Mouse (Mus musculus) lung, adult 2 months (tissue): ENCODE measurements around the gene Gm20388.

Source experiments
- CTCF ChIP-seq: fragments of 200-500 bp; IDR thresholded peaks from 2 replicates; pipeline ENCODE4 v1.5.1; 2011; ENCODE audit warnings: mild to moderate bottlenecking, low read length, control low read depth; ENCODE audit not compliant: insufficient read depth
- POLR2A ChIP-seq: fragments of 200-500 bp; IDR thresholded peaks from 2 replicates; pipeline ENCODE4 v1.6.1; 2011; ENCODE audit warnings: low read depth, mild to moderate bottlenecking, control low read depth, low read length, borderline replicate concordance; ENCODE audit errors: extremely low read depth

DNA sequence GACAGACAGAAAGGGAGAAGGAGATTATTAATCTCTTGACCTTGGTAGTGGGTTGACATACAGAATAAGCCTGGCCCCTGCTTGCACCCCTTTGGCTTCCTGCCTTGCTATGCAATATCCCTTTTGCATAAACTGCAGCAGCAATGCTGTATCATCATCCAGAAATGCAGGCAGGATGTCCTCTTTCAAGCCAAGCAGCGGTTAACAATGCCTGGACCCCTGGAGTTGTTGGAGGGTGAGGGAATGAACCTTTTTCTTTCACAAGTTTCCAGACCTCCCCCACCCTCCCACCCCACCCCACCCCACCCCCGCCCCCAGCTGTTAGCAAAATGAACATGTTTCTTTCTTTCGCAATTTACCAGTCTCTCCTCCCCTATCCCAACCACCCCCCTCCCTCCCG is 3758.0 kb downstream of the Gm20388 start:
- TF ChIP-seq POLR2A (no peak), CTCF (no peak)
